Mouse (Mus musculus): ENCODE measurements around the gene Thy1. TPM values are rescaled to one million over a fixed set of nuclear protein-coding genes. Genes with fewer than 3 reads are reported as not detected.

The Thy1 gene
- total and polyA plus RNA-seq, 3 experiments: 6.6 to 32.3 (median 15.5) TPM

DNA sequence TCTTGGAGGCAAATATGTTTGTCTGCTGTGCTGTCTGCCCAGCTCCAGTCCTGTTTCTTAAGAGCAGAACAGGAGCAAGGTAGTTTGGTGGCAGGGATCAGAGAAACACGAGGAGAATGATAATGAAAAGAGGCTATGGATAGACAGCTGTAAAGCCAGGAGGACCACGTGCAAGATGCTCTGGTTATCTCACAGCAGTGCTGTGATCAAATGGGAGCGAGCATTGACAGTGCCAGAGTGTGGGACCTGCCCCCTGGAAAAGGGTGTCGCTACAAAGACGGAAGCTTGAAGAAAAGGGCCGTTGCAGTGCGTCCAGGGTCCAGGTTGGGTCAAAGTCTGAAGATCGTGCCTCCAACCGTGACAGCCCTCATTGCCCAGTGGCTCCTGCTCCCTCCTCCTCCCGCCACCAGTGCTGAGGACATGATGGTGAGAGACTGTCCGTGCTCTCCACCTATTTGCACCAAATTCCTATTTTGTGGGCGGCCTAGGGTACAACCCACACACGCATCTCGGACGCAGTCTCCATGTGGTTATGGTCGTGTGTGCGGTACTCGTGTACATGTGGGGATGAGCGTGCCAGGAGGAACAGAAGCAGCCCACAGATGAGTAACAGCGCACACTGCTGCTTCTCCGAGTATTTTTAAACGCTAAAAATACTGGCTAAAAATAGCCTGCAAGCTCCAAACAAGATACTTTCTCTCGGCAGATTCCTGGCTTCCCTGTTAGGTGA lies 40.4 kb downstream of the Thy1 start:
- Histone ChIP-seq H3K27me3 (ENCODE audit: control insufficient read depth, insufficient read depth, low read length) (no peaks in the 10 kb centered on the region), H3K27ac (peak overlapping the region; percentile 90), H3K4me3 (peak overlapping the region; percentile 62), H3K79me2 (replicated peaks; ENCODE audit: control insufficient read depth, insufficient read depth, low read length) (no peaks in the 10 kb centered on the region), H3K36me3 (ENCODE audit: control insufficient read depth, insufficient read depth, low read length) (peaks cover 1% of the 10 kb centered on the region), H3K4me1 (ENCODE audit: control insufficient read depth, insufficient read depth, low read length) (peaks cover 13% of the 10 kb centered on the region), H3K9ac (ENCODE audit: low read depth, low read length) (peak overlapping the region; percentile 18)
- WGBS: 16% methylated on average over 23 of the region's 23 CpGs
- intact Hi-C loops (cut with DNase I): loop anchor here (2.0 to 10.0 kb wide), 2 partner anchors 25 to 401 kb away; partner anchors contain the start of gene Bcl9l
- peak in 1 of 2 experiments; percentile 52 for DNase-seq
- TF ChIP-seq EP300 (IDR thresholded peaks at IDR 0.05; ENCODE audit: insufficient read depth, low read depth, low read length) (peak; percentile 40; the same call in 1 of the 2 replicates), POLR2A (IDR thresholded peaks at IDR 0.05; ENCODE audit: insufficient read depth, low read depth, low read length) (peak; percentile 53; the same call in 1 of the 2 replicates), CTCF (IDR thresholded peaks at IDR 0.05) (no peak)

- WGBS: 4% methylated on average over 14 of the region's 14 CpGs
- DNase-seq: no peak
- H3K36me3 ChIP-seq (ENCODE audit: control insufficient read depth, insufficient read depth, low read length): peaks cover 3% of the 10 kb centered on the region
- H3K27ac ChIP-seq: peak overlapping the region; percentile 90
- no peaks in the 10 kb centered on the region for H3K79me2 ChIP-seq (replicated peaks; ENCODE audit: control insufficient read depth, insufficient read depth, low read length)
- no peaks in the 10 kb centered on the region for H3K27me3 ChIP-seq (ENCODE audit: control insufficient read depth, insufficient read depth, low read length)
- no peak for TF ChIP-seq CTCF (IDR thresholded peaks at IDR 0.05)
- no peak for TF ChIP-seq EP300 (IDR thresholded peaks at IDR 0.05; ENCODE audit: insufficient read depth, low read depth, low read length)
- TF ChIP-seq POLR2A (IDR thresholded peaks at IDR 0.05; ENCODE audit: insufficient read depth, low read depth, low read length): no peak
- peak overlapping the region; percentile 61 for H3K9ac ChIP-seq (ENCODE audit: low read depth, low read length)
- H3K4me1 ChIP-seq (ENCODE audit: control insufficient read depth, insufficient read depth, low read length): peaks cover 12% of the 10 kb centered on the region
- intact Hi-C loops (cut with DNase I): loop anchor here (2.0 to 10.0 kb wide), 2 partner anchors 25 to 401 kb away; partner anchors contain the start of gene Bcl9l
- peak overlapping the region; percentile 62 for H3K4me3 ChIP-seq
Measured at GRCm38 (mm10) chr9:44084236-44084635, 41.1 kb downstream of the Thy1 start.

DNA sequence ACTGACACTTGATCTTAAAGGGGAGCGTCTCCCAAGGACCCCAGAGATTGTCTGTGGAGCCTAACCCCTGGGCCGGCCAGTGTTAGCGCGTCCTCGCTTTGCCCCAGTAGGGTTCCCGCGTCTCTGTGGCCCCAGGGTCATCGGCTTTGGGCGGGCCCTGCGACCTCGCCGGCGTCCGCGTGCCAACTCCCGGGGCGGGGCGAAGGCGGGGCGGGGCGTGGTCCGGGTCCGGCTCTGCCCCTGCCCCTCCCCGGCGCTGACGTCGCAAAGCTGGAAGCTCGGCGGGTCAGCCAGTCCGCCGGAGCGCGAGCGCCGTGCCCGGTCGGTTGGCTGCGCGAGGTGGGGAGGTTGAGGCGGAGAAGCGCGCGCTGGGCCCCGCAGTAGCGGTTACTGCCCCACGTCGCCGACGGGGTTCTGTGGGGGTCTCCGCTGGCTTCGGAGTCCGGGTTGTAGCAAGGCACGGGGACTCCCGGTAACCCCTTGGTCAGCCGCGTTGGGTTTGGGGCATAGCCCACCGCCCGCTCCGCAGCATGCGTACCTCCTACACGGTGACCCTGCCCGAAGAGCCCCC lies 41.6 kb downstream of the Thy1 start:
- peak overlapping the region; percentile 97 for H3K9ac ChIP-seq (ENCODE audit: low read depth, low read length)
- H3K27ac ChIP-seq: peak overlapping the region; percentile 90
- peaks cover 5% of the 10 kb centered on the region for H3K36me3 ChIP-seq (ENCODE audit: control insufficient read depth, insufficient read depth, low read length)
- H3K4me3 ChIP-seq: peak overlapping the region; percentile 62
- DNase-seq: peak; percentile 96 to 98
- TF ChIP-seq EP300 (IDR thresholded peaks at IDR 0.05; ENCODE audit: insufficient read depth, low read depth, low read length) (0 out of 2 replicates have a peak, but pooled peaks have one; percentile 5), POLR2A (IDR thresholded peaks at IDR 0.05; ENCODE audit: insufficient read depth, low read depth, low read length) (peak; percentile 85), CTCF (IDR thresholded peaks at IDR 0.05) (peak; percentile 7; the same call in 1 of the 2 replicates)
- no peaks in the 10 kb centered on the region for H3K27me3 ChIP-seq (ENCODE audit: control insufficient read depth, insufficient read depth, low read length)
- WGBS: under 1% methylated on average over 62 of the region's 62 CpGs
- no peaks in the 10 kb centered on the region for H3K79me2 ChIP-seq (replicated peaks; ENCODE audit: control insufficient read depth, insufficient read depth, low read length)
- H3K4me1 ChIP-seq (ENCODE audit: control insufficient read depth, insufficient read depth, low read length): peaks cover 8% of the 10 kb centered on the region
- intact Hi-C loops (cut with DNase I): loop anchor here (2.0 to 10.0 kb wide), 2 partner anchors 24 to 400 kb away; partner anchors contain the start of gene Bcl9l

DNA sequence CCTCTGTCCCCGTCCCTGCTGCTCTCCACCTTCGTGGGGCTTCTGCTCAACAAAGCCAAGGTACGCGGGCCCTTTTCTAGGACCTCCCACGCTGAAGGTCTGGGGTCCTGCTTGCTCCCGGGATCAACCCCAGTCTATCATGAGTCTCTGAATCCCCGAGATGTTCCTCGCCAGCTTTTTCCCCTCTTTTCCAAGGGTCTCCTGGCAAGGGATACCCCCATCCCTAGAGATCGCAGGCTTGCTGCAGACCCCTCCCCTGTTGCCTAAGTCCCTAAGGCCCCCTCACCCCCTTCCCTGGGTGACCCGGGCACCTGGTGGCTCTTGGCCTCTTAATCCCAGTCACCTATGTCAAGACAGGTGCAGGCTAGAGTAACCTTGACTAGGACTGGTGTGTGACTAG lies 42.1 kb downstream of the Thy1 start:
- Histone ChIP-seq H3K27ac (peak overlapping the region; percentile 90), H3K4me3 (peak overlapping the region; percentile 62), H3K79me2 (replicated peaks; ENCODE audit: control insufficient read depth, insufficient read depth, low read length) (no peaks in the 10 kb centered on the region), H3K27me3 (ENCODE audit: control insufficient read depth, insufficient read depth, low read length) (no peaks in the 10 kb centered on the region), H3K36me3 (ENCODE audit: control insufficient read depth, insufficient read depth, low read length) (peaks cover 7% of the 10 kb centered on the region), H3K4me1 (ENCODE audit: control insufficient read depth, insufficient read depth, low read length) (peaks cover 5% of the 10 kb centered on the region), H3K9ac (ENCODE audit: low read depth, low read length) (peak overlapping the region; percentile 97)
- WGBS: 10% methylated on average over 10 of the region's 10 CpGs
- no peak for DNase-seq
- TF ChIP-seq EP300 (IDR thresholded peaks at IDR 0.05; ENCODE audit: insufficient read depth, low read depth, low read length) (no peak), CTCF (IDR thresholded peaks at IDR 0.05) (no peak), POLR2A (IDR thresholded peaks at IDR 0.05; ENCODE audit: insufficient read depth, low read depth, low read length) (no peak)
- intact Hi-C loops (cut with DNase I): loop anchor here (2.0 to 10.0 kb wide), 2 partner anchors 24 to 400 kb away; partner anchors contain the start of gene Bcl9l

DNA sequence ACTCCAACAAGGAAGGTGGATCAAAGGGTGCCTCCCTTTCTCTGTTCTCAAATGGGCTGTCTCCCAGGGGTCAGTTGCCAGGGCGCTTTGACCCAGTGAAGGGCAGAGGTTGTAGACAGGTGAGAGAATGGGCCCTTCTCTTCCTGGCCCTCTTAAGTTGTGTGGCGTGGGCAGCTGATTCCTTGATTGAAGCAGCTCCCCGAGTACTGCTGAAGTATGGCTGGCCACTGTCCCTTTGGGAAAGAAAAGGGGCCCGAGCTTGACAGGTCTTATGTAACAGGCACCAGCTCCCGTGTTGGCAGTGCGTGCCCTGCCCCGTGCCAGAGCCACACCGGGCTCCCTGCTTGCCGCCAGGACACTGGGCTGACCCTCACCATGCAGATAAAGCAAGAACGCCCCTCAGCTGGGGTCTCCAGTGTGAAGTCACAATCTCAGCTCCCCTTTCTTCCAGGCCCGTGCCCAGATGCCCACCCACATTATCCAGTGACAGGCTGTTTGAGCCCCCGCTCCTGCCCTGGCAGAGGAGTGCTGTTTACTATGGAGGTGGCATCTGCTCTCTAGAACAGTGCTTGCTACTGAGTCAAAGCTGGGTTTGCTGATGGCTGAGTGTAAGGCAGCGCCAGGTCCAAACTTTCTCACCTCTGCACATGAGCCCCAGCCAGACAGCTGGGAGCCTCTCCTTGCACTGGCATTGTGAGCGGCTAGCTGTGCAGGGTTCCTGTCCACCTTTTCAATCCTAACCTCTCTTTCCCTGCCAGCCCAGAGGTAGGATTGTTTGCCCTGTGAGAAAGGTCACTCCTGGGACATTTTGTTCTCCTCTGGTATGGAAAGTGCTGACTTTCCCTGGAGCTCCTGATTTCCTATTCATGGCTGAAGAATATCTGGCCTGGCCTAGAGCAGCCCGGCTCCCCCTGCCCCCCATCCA lies 42.8 kb downstream of the Thy1 start:
- Histone ChIP-seq H3K4me1 (ENCODE audit: control insufficient read depth, insufficient read depth, low read length) (peaks cover 5% of the 10 kb centered on the region), H3K79me2 (replicated peaks; ENCODE audit: control insufficient read depth, insufficient read depth, low read length) (no peaks in the 10 kb centered on the region), H3K4me3 (peak overlapping the region; percentile 62), H3K27me3 (ENCODE audit: control insufficient read depth, insufficient read depth, low read length) (no peaks in the 10 kb centered on the region), H3K9ac (ENCODE audit: low read depth, low read length) (peak overlapping the region; percentile 97), H3K27ac (peak overlapping the region; percentile 90), H3K36me3 (ENCODE audit: control insufficient read depth, insufficient read depth, low read length) (peaks cover 7% of the 10 kb centered on the region)
- TF ChIP-seq CTCF (IDR thresholded peaks at IDR 0.05): no peak
- TF ChIP-seq POLR2A (IDR thresholded peaks at IDR 0.05; ENCODE audit: insufficient read depth, low read depth, low read length): peak; percentile 77
- peak; percentile 34; the same call in 1 of the 2 replicates for TF ChIP-seq EP300 (IDR thresholded peaks at IDR 0.05; ENCODE audit: insufficient read depth, low read depth, low read length)
- 59% methylated on average over 15 of the region's 15 CpGs for WGBS
- intact Hi-C loops (cut with DNase I): loop anchor here (2.0 to 10.0 kb wide), 2 partner anchors 23 to 399 kb away; partner anchors contain the start of gene Bcl9l
- DNase-seq: peak; percentile 75 to 85
